Mouse (Mus musculus): Measurements from ENCODE around the gene Tcf20.

GRCm38 (mm10) chr15:82794277-82794676 is 193.4 kb downstream of the Tcf20 start, which contains the start of gene Cyp2d26:
- TF ChIP-seq GATA1 (IDR thresholded peaks at IDR 0.05; ENCODE audit: borderline replicate concordance, low read length) (no peak), FLI1 (IDR thresholded peaks at IDR 0.05; ENCODE audit: low read length) (no peak)
